Mouse (Mus musculus): ENCODE results near the gene Agr2.

The Agr2 gene

DNA sequence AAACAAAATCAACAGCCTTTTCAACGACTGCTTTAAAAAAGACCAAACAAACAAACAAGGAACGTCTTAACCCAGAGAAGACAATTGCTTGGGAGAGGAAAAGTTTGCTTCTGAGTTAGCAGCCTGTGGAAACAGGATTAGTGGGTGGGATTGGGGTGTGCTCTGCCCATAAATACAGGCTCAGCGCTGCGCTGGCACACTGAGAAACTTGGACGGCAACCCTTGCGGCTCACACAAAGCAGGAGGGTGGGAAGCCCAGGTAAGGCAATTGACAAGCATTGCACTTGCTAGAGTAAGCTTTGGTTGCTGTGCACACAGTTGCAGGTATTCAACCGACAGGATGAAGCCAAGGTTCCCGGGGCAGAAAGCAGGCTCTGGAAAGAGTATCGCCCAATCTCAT is at the start of gene Agr2:
Agr2 (plus strand) TSS at position 197 of the 400 bp plus-strand sequence.
- no peak for DNase-seq (ENCODE audit: inconsistent ontology term)

GRCm38 (mm10) chr12:35951757-35952156 is 41.0 kb upstream of the Agr2 start:
- no peak for DNase-seq (ENCODE audit: inconsistent ontology term)

GRCm38 (mm10) chr12:35957235-35957634 is 35.5 kb upstream of the Agr2 start:
- DNase-seq (ENCODE audit: inconsistent ontology term) = peak; percentile 18

GRCm38 (mm10) chr12:35966098-35966767 is 26.5 kb upstream of the Agr2 start:
- DNase-seq (ENCODE audit: inconsistent ontology term) = no peak

GRCm38 (mm10) chr12:35966768-35967141 is 26.0 kb upstream of the Agr2 start:
- no peak for DNase-seq (ENCODE audit: inconsistent ontology term)

DNA sequence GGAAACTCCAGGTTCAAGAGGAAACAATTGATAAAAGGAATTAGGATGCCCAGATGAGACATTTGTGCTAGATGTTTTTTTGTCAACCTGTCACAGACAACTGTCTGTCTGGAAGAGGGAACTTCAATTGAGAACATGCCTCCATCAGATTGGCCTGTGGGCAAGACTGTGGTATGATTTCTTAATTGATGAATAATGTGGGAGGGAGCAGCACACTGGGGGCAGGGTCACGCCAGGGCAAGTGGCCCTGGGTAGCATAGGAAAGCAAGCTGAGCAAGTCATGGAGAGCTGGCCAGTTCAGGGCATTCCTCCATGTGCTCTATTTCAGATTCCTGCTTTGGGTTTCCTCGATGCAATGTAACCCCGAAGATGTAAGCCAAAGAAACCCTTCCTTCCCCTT is 16.8 kb upstream of the Agr2 start:
- peak; percentile 43 for DNase-seq (ENCODE audit: inconsistent ontology term)

GRCm38 (mm10) chr12:35977633-35978246 is 15.0 kb upstream of the Agr2 start:
- no peak for DNase-seq (ENCODE audit: inconsistent ontology term)

DNA sequence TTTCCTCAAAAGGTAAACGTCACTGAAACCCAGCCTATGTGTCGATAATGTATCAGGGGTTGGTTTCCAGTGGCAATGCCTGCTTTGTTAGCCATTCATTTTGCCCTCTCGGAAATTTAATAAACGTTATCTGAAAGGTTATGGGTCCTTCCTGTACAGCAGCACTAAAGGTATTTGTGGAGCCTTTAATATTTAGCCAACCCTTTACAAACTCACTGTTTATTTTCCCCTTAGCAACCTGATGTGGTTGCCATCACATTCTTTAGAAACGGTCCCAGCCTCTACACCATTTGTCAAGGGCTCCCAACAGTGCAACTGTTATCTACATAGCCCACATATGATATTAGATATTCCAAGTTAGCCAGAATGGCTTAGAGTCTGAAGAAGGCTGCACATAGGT is 13.1 kb upstream of the Agr2 start:
- DNase-seq (ENCODE audit: inconsistent ontology term) = no peak

GRCm38 (mm10) chr12:35981732-35982360 is 10.9 kb upstream of the Agr2 start:
- DNase-seq (ENCODE audit: inconsistent ontology term) = peak; percentile 11

DNA sequence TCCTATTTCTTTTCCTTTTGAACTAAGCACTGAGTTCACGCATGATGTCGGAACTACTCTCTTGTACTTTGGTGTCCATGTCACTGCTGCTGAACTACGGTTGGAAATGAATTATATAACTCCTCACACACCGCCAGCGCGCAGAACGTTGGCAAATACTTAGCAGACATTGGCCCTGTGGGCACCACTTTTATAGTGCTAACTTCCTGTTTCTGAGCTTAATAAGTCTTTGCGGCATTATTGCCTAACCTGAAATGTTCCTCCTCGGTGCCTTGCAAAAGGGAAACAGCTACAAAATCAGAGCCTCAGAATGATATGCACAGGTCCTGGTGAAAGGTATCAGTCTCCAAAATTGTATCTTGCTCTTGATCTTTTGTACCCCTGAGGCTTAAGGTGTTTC is 9.2 kb upstream of the Agr2 start:
- DNase-seq (ENCODE audit: inconsistent ontology term) = no peak

GRCm38 (mm10) chr12:35984743-35985142 is 8.0 kb upstream of the Agr2 start:
- DNase-seq (ENCODE audit: inconsistent ontology term) = no peak

GRCm38 (mm10) chr12:35993583-35993982 is 876 bp downstream of the Agr2 start:
- DNase-seq (ENCODE audit: inconsistent ontology term) = no peak

GRCm38 (mm10) chr12:35994098-35994497 is 1.4 kb downstream of the Agr2 start:
- DNase-seq (ENCODE audit: inconsistent ontology term) = no peak

- DNase-seq (ENCODE audit: inconsistent ontology term) = no peak
Measured at GRCm38 (mm10) chr12:35995799-35996198, 3.1 kb downstream of the Agr2 start.

- DNase-seq (ENCODE audit: inconsistent ontology term) = no peak
Measured at GRCm38 (mm10) chr12:36004714-36005113, 12.0 kb downstream of the Agr2 start.

- DNase-seq (ENCODE audit: inconsistent ontology term) = no peak
Measured at GRCm38 (mm10) chr12:36007581-36007980, 14.9 kb downstream of the Agr2 start.

DNA sequence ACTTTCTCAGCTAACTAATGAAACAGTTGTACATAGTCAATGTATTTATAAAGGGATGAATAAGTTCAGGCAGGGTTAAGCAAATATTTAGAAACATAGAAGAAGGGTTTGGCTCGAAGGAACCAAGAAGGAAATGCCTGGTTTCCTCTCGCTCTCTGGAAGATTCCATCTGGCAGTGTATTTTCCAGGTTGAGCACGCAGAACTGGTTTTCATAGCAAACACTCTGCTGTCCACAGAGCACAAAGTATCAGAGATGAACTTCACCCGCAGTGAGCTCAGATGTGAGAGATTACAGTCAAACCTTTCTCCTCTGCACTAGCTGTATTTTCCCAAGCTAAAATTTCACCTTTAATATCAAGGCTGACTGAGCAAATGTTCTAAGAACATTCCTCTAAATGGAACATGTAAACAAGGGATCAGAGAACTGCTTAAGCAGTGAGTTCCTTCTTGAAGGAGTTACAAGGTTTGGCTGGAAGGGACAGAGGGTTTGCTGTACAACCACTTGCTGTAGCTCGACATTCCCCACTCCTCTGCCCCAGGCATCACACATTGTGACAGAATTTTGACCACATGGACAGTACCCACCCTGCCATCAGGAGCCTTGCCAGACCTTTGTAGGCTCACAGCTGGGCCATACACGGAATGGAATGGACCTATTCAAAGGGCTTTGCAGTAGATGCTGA is 15.8 kb downstream of the Agr2 start:
- no peak for DNase-seq (ENCODE audit: inconsistent ontology term)

GRCm38 (mm10) chr12:36013216-36013910 is 20.7 kb downstream of the Agr2 start:
- DNase-seq (ENCODE audit: inconsistent ontology term) = no peak

- DNase-seq (ENCODE audit: inconsistent ontology term) = no peak
Measured at GRCm38 (mm10) chr12:36017791-36018190, 25.1 kb downstream of the Agr2 start.

- no peak for DNase-seq (ENCODE audit: inconsistent ontology term)
Measured at GRCm38 (mm10) chr12:36019572-36019971, 26.9 kb downstream of the Agr2 start.

- DNase-seq (ENCODE audit: inconsistent ontology term) = no peak
Measured at GRCm38 (mm10) chr12:36020081-36020480, 27.4 kb downstream of the Agr2 start.

- DNase-seq (ENCODE audit: inconsistent ontology term) = no peak
Measured at GRCm38 (mm10) chr12:36020710-36021109, 28.0 kb downstream of the Agr2 start.

Measured in Muller cell, postnatal 12 days (primary cell).